Mouse (Mus musculus) adrenal gland, postnatal 14 days (tissue): ENCODE measurements around the gene 4930523C07Rik. TPM values are rescaled to one million over a fixed set of nuclear protein-coding genes. Genes with fewer than 3 reads are reported as not detected.

Experiments
- DNase-seq: peaks from one replicate; pipeline ENCODE4 v3.0.0; 2021; ENCODE audit warnings: mixed read lengths
- long read RNA-seq, 2 experiments: library from polyadenylated mRNA; stranded (forward); transcript quantifications; one replicate each; pipeline ENCODE4 v2.0.0; 2021
- total RNA-seq: library from RNA; stranded (reverse); gene quantifications from 2 replicates; pipeline ENCODE4 v1.2.3, GENCODE M21; 2021

The 4930523C07Rik gene
- total RNA-seq = 24.5 and 39.8 TPM in 2 replicates
- long read RNA-seq, experiment 1, full-length matches to known transcripts = 8 of 13 reads
- long read RNA-seq, experiment 1, partial matches to known transcripts = 1 of 13 reads
- long read RNA-seq, experiment 1, other reads (novel, unspliced or antisense) = 4 of 13 reads
- long read RNA-seq, experiment 2, full-length matches to known transcripts = 8 of 17 reads
- long read RNA-seq, experiment 2, partial matches to known transcripts = 2 of 17 reads
- long read RNA-seq, experiment 2, other reads (novel, unspliced or antisense) = 7 of 17 reads

DNA sequence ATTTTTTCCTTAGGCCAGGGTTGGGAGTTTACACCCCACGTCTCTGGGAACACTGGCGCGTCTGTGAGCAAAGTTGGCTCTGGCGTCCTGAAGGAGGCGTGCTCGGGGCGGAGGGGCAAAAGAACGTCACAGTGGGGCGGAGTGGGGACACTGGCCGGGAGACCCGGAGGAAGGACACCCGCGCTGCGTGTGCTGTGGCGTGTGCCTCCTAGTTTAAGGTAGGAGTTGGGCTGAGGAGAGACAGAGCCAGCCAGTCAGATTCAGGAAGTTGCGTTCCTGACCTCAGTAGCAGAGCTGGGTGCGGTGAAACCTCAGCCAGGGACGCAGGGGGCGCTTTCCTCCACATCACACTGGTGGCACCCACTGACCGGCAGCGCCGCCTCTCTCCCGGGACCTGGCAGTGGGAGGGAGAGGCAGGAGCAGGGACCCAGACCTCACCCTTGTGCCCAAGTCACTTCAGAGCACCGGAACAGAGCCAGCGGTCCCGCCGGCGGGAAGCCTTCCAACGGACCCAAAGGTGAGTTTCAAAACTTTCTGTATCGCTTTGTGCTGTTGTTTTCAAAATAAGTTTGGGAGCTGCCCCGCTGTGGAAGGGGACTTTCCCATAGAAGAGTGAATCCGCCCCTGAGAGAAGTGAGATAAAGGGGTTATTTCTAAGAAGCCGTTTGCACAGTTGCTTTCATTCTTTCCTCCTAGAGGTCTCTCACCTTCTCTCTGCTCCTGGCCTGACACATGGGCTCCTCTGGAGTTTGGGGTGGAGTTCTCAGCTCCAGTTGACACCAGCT lies at the start of gene 4930523C07Rik:
TSS of gene 4930523C07Rik (plus strand) at position 146 of the 785 bp plus-strand sequence.
- peak; percentile 89 for DNase-seq

DNA sequence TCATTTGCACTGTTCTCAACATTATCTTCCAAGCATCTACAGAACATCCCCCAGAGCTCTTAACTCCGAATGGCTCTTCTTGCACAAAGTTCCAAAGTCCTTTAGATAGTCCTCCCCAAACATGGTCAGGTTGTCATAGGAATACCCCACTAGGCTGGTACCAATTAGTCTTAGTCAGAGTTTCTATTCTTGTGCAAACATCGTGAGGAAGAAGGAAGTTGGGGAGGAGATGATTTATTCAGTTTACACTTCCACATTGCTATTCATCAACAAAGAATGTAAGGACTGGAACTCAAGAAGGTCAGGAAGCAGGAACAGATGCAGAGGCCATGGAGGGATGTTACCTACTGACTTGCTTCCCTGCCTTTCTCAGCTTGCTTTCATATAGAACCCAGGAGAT lies 46.9 kb upstream of the 4930523C07Rik start:
- no peak for DNase-seq

DNA sequence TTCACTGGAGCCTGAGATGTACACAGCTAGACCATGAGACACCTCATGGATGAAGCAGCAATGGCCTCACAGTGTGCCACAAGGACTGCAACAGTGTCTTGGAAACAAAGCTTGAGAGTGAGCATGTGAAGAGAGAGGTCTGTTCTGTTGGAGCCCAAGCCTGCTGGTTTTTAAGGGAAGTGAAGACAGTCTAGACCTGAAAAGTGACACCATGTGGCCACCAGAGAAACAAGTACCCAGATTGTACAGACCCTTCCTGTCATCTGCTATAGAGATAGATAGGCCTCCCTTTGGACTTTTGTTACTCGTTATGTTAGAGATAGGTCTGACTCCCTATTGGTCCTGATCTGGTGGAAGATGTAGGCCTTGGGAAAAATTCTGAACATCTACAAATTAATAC lies 45.8 kb upstream of the 4930523C07Rik start:
- DNase-seq = no peak

DNA sequence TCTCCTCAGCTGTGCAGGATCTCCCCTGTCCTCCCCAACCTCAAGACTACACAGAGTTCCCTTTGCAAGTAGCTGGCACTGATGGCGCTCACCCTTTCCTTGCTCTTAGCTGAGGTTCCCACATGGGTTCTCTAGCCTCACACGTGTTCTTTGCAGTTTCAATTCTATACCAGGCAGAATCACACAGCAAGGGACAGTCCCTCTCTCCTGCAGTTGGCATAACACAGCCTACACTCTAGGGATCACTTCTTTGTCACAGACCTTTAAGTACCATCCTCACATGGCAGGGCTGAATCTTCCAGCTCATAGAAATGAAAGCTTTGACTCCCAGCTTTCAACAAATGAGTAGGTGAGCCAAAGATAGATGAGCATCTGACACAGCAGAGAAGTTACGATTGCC lies 45.0 kb upstream of the 4930523C07Rik start:
- DNase-seq = no peak

DNA sequence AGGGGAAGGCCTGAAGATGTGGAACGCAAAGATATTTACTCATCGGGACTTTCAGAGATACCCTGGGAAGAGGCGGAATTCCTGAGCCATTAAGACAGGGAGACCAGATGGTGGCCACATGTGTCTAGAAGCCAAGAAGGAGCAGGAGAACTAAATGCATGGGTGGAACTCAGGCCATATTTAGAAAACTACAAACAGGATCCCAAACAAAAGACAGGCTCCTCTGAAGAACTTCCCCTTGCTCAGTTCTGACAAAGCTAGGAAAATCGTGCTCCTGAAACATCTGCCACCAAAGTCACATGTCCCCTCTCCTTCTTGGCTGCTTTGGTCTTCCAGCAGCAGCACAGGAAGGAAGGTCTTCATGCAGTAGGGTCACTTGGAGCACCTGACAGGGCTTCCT lies 38.9 kb upstream of the 4930523C07Rik start:
- DNase-seq = no peak

DNA sequence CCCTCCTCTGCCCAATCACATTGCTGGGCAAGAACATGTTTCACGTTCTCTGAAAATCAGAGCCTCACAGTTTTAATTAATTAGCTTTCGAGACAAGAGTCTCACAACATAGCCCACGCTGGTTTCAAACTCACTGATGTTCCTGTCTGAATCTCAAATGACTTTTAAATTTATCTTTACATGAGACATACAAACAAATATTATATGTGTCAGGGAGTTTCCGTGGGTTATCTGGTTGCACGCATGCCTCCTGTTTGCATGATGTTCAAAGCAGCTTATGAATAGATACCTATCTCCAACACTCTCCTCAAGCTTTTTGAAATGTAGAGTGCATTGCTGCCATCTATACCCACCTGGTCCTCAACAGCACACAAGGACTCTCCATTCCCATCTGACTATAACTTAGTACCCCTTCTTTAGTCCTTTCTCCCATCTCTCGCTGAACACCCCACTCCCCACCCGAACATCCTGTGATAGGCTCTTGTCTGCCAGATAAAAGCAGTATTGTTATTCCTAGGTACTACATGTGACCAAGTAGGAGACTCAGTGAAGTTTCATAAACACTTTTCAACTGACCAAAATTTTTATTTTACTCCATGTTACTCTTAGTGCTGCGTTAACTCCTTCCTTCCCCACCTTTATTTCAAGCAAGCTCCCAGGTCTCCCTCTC lies 37.1 kb upstream of the 4930523C07Rik start:
- DNase-seq = no peak

DNA sequence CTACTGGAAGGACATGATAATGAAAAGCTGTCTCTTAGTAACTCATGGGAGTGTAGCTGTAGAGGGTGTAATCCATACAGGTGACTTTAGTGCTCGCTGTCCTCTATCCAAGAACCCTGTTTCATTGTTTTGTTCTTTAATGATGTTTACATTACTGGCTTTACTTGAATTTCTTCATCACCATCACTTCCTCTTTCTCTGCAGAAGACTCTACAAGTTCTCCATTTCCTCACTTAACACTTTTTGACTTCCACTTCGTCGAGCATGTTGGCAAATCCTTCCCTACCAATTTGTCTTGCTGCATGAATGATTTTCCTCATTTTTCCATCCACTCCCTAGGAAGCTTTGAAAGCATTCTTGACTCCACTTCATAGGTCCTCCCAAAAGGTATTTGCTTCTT lies 31.1 kb upstream of the 4930523C07Rik start:
- no peak for DNase-seq

DNA sequence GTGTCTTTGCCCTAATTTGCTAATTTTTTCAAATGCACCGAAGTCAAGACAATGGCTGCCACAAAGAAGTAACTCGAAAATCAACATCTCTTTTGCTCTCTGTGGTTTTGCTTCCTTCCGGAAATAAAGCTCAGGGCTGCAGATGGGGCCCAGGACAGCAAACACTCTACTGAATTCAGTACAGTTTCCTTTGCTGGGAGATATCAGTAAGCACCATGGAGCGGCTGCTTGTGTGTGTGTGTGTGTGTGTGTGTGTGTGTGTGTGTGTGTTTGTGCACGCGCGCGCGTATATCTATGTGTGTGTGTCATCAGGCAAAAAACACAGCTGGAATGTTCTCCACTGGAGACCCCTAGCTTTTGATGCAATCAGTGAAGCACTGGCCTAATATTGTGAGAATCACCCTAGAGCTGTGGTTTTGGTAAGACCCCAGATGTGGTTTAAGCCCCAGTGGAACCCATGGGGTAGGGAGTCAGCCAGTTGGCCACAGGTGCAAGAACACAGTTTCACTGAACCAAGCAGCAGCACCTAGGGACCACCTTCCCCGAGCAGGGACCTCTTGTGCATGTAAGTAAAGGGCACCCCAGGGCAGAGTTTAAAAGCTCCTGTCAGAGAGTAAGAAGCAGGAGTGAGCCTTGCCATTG lies 19.7 kb upstream of the 4930523C07Rik start:
- DNase-seq = no peak

DNA sequence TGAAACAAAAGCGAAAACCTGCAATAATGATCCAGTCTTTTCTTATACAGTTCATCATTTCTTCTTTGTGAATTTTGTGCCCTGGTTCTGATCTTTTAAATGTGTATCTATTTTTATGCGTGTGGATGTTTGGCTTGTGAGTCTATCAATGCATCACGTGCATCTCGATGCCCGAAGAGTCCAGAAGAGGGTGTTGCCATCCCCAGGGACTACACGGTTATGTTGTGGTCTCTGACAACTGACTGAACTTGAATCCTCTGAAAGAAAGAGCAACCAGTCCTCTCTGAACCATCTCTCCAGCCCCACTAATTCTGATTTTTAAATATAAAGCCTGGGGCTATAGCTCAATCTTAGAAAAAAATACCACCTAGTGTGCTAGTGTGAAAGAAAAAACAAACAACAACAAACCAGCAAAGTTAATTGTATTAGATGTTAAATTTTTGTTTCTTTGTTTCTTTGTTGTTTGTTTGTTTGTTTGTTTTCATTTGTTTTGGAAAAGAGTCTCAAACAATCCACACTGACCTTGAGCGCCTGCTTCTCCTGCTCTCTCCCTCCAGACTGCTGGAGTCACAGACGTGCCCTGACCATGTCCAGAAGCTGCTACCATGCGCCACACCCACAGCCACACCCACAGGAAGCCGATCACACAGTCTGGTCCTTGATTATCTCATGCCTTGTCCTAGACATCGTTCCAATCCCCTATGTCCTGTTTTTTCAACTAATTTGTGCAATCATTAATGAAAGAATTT lies 18.9 kb upstream of the 4930523C07Rik start:
- no peak for DNase-seq

DNA sequence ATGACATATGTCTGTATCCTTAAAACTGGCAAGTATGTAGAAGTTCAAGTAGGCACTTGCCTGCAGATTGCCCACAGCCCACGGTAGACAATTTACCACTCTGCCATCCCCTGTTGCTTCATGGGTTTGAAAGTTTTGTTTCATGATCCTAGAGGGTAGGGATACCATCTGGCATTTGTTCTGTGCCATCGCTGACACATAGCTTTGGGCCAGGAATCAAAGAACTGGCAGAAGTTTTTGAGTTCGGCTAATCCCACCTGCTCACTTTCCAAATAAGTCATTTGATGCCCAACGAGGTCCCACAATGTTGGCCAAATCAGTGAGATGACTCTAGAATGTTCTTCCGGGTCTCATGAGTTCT lies 18.3 kb upstream of the 4930523C07Rik start:
- DNase-seq = no peak

DNA sequence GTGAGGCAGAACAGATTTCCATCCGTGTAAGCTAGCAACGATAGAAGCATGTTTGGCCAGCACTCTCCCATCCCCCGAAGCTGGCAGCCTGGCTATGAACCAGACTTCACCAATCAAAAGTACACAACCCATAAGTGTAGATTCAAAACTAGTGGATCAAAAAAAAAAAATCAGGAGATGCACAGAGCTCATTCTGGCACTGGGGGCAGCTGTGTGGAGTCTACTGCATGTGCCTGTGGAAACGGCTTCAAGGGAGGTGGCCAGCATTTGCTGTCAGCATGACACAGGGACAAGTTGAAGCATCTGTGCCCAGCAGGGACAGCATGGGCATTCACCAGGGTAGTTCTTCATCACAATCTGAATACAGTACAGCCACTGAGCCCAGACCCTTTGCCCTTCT lies 16.2 kb upstream of the 4930523C07Rik start:
- no peak for DNase-seq

DNA sequence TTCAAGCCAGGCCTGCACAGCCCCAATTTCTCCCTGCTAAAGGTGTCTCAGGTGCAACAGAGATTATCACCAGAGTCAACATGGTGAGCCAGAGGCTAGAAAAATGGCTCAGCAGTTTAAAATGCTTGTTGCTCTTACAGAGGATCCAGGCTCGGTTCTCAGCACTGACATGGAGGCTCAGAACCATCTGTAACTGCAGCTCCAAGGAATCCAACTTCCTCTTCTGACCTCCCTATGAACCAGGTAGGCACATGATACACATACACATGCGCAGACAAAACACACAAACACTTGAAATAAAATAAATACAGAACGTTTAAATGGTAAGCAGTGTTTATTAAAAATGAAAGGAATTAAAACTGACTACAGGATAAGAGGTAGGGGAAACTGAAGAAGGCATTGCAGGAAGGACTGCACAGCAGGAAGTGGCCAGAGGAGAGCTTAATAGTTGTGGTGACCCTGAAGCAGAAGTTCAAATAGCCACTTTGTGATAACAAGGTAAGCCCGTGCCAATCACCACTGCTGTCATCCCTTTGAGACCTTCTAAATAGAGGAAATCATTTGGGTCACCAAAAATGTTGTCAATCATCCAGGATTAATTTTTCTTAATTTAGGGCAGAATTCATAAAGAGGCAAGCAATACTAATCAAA lies 10.1 kb upstream of the 4930523C07Rik start:
- DNase-seq = no peak

DNA sequence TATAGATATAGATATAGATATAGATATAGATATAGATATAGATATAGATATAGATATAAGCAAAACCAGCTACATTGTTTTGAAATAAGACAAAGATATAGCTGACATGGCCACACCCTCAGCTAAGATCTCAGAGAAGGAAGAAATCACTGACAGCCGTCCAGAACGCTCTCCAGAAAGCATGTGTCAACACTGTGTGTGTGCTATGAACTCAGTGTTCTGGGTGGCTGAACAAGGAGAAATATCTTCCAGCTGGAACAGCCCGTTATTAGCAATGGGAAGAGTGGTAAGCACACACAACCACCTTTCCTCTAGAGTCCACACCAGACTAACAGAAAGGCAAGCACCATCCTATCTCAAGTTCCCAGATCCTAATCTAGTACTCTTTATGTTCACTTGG lies 8.6 kb upstream of the 4930523C07Rik start:
- no peak for DNase-seq

DNA sequence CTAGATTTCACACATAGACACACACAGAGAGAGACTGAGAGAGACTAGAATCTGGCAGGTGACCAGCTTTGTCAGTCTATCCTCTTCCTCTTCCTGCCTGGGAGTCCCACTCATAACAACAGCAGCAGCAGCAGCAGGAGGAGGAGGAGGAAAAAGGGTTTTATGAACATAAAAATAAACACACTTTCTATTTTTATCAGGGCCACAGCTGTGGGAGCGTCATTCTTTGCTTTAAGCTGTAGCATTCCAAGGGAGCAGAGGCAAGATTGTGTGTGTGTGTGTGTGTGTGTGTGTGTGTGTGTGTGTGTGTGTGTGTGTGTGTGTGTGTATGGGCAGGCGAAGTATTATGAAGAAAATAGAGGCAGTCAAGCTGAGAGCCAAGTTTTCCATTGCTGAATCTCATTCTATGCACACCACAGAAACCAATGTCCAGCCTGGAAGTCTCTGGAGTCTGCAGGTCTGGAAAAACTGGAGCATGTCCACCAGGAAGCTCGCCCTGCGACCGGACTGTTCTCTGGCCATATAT lies 7.1 kb upstream of the 4930523C07Rik start:
- no peak for DNase-seq

DNA sequence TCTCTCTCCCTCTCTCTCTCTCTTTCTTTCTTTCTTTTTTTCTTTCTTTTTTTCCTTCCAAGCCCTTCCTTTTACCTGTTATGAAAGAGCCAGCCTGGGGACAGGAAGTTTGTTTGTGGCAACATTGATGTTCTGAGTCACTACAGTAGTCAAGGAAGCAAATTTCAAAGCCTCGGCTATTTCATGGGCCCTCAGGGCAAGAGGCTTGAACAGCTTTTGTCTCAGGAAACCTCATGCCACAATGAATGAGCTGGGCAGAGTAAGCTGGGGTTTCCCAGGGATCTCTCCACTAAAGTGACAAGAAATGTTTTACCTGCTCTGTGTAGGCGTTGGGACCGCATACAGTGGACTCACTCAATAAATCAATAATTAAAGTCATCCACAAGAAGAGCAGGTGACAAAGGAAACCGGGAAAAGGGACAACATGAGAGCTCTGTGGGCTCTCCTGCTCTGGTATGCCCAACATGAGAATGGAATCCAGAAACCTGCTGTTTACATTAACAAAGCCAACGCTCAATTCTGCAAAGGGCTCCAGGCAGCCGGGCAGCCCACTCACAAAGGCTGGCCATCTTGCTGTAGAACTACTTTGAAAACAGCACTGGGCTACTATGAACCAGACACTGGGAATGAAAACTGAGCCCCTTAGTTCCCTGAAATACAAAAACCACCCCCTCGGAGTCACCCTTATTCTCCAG lies 4.1 kb upstream of the 4930523C07Rik start:
- no peak for DNase-seq

DNA sequence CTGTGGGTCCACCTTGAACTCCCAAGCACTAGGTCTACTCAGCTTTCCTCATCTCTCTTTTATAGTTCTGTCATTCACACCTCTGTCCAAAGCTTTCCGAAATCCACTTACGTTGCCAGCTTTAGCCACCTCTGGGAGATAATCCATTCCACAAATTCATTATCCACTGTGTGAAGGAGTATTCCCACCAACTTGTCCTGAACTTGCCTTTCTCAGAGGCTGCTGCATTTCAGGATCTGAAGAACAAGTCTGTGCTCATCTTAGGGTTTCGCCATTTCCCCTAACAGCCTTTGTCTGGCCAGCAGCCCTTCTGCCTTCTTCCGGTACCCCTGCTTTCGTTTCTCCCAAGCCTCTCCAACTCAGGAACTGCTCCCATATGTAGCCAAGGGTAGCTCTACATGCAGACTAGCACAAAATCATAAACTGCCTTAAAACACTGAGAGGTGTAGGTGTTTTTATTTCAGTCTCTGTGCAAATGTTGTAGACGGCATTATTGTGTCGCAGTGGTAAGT lies 2.9 kb upstream of the 4930523C07Rik start:
- DNase-seq = no peak

DNA sequence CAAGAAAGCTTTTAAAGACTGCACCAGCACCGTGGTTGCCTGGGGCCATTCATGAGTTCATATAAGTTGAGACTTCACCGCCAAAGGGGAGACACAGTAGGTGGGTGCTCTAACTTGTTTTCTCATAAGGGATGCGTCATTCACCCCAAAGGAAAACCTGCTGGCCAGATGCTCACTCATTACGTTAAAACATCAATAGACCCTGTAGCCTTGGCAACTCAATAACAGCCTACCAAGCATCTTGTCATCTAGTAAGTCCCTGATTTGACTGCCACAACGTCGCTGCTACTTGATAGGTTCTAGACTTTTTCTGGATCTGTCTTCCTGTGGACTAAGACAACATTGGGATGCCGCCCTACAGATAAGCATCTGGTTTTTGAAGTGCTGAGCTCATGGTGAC lies 1.8 kb upstream of the 4930523C07Rik start:
- no peak for DNase-seq

DNA sequence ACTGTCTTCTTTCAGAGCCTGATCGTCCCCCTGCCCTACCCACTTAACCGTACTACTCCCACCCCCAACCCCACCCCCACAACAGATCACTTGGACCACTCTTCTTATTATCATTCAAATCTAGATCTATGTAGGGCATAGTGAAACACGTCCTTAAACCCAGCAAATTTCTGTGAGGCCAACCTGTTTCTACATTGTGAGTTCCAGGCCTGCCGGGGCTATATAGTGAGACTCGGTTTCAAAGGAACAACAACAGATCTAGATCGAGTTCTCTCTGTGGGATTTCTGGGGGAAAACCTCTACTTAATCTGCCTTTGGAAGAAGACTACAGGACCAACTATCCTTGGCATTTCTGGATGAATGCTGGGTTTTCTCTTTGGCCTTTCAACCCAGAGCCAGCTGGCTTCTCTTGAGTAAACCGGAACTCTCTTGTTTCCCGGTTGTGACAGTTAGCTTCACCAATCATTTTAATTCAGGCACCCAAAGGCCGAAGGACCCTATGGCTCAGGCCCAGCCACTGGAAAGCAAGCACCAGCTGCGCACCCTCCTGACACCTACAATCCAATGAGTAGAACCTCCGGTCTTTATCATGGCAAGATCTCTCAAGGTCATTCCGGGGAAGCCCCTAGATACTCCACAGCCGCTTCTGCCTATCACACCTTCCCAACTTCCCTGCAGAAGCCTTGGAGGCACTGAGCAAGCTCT lies 759 bp upstream of the 4930523C07Rik start:
- DNase-seq = no peak

DNA sequence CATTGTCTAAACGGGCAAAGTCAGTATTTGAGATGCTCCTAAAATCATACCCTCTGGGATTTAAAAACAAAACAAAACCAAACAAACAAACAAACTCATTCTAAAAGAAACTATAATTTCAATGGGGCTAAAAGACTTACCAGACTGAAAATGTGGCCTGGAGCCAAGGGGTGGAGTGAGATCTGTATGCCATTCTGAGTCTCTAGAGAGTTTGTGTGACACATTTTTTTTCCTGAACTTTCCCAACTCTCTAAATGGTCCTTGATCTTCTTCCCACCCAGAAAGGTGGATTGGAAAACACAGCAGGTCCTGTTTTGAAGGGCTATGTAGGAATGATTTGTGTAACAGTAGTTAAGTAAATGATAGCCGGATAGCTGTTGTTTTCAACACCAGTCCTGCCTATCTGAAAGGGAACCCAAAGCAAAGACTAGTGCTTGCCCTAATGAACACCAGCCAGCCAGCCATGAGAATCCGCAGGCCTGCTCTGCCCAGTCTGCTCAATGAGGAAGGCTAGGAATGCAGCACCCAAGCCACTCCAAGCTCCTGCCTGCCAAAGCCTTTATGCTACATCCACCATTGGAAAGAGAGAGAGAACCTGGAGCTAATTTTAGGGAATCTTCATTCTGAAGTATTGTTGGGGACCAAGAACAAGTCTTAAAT lies 1.0 kb downstream of the 4930523C07Rik start:
- DNase-seq = peak; percentile 63
